Mouse (Mus musculus): ENCODE measurements around the gene Irf3.

GRCm38 (mm10) chr7:44959281-44959680 is 38.2 kb upstream of the Irf3 start:
- TF ChIP-seq POLR2A (IDR thresholded peaks at IDR 0.05; ENCODE audit: borderline replicate concordance, control insufficient read depth, low read depth, low read length): no peak
- TF ChIP-seq CTCF (IDR thresholded peaks at IDR 0.05; ENCODE audit: control insufficient read depth, insufficient read depth, low read length): no peak

Data from bone marrow, adult 2 months (tissue).